Mouse (Mus musculus) fat pad, adult 2 months (tissue): ENCODE results near the gene Colgalt1.

Experiments used
- DNase-seq: peaks from one replicate; pipeline ENCODE4 v3.0.0-alpha.2; 2011; ENCODE audit warnings: low read depth, low spot score; ENCODE audit errors: extremely low read depth

Gene Colgalt1

GRCm38 (mm10) chr8:71627265-71628099 lies 16.7 kb downstream of the Colgalt1 start:
- DNase-seq = no peak

- DNase-seq = no peak
These were observed 17.7 kb downstream of the Colgalt1 start for GRCm38 (mm10) chr8:71628396-71629095.

- peak; percentile 16 for DNase-seq
These were observed 18.4 kb downstream of the Colgalt1 start for GRCm38 (mm10) chr8:71629096-71629697.

GRCm38 (mm10) chr8:71629781-71630212 lies 19.0 kb downstream of the Colgalt1 start:
- DNase-seq = no peak

- DNase-seq = no peak
These were observed 20.0 kb downstream of the Colgalt1 start for GRCm38 (mm10) chr8:71630761-71631160.

- DNase-seq = no peak
These were observed 21.1 kb downstream of the Colgalt1 start for GRCm38 (mm10) chr8:71631897-71632296.

- no peak for DNase-seq
These were observed 22.4 kb downstream of the Colgalt1 start for GRCm38 (mm10) chr8:71633164-71633563.

GRCm38 (mm10) chr8:71633981-71634667 lies 23.3 kb downstream of the Colgalt1 start:
- DNase-seq = no peak

GRCm38 (mm10) chr8:71637149-71638095 lies 26.6 kb downstream of the Colgalt1 start:
- DNase-seq = no peak

GRCm38 (mm10) chr8:71638321-71638720 lies 27.5 kb downstream of the Colgalt1 start:
- no peak for DNase-seq

- no peak for DNase-seq
These were observed 28.5 kb downstream of the Colgalt1 start for GRCm38 (mm10) chr8:71639318-71639717.

GRCm38 (mm10) chr8:71645510-71645909 lies 34.7 kb downstream of the Colgalt1 start:
- no peak for DNase-seq

GRCm38 (mm10) chr8:71654600-71654999 lies 43.8 kb downstream of the Colgalt1 start:
- no peak for DNase-seq

- DNase-seq = no peak
These were observed 47.0 kb downstream of the Colgalt1 start for GRCm38 (mm10) chr8:71657816-71658215.

- DNase-seq = no peak
These were observed 47.8 kb downstream of the Colgalt1 start for GRCm38 (mm10) chr8:71658515-71659049.

- no peak for DNase-seq
These were observed 49.0 kb downstream of the Colgalt1 start for GRCm38 (mm10) chr8:71659751-71660150.

- no peak for DNase-seq
These were observed 49.7 kb downstream of the Colgalt1 start for GRCm38 (mm10) chr8:71660325-71661120.

GRCm38 (mm10) chr8:71665331-71666130 lies 54.7 kb downstream of the Colgalt1 start:
- DNase-seq = no peak
